1 mouse cellular context compared by ENCODE assay signal in genomic region chr19:8722907-8723573, GRCm38 (mm10).
TF ChIP-seq lines count a peak whose summit lies in the region.

Gene Slc3a2, minus strand, starts transcription at chr19:8723369.

TF ChIP-seq in MEL, 35 proteins besides CTCF, POLR2A, EP300 and RAD21 (continued from another document):
- TF ChIP-seq GATA1 (IDR thresholded peaks at IDR 0.05; ENCODE audit: low read depth, low read length): no peak
- TF ChIP-seq ELF1 (IDR thresholded peaks at IDR 0.05; ENCODE audit: low read depth, low read length): 0 out of 2 replicates have a peak, but pooled peaks have one; percentile 24
